Mouse (Mus musculus) ES-E14 (cell line): Measurements from ENCODE around the gene Zfp423.

Source experiments
- HCFC1 ChIP-seq: IDR thresholded peaks from 2 replicates; pipeline ENCODE4 v1.6.1; 2012; ENCODE audit warnings: low read length, inconsistent platforms, borderline replicate concordance; ENCODE audit not compliant: insufficient read depth
- ZC3H11A ChIP-seq: IDR thresholded peaks from 2 replicates; pipeline ENCODE4 v1.6.1; 2012; ENCODE audit warnings: low read depth, mild to moderate bottlenecking, inconsistent platforms, low read length, borderline replicate concordance
- ZNF384 ChIP-seq: IDR thresholded peaks from 2 replicates; pipeline ENCODE4 v1.6.1; 2012; ENCODE audit warnings: low read depth, low read length, inconsistent platforms

DNA sequence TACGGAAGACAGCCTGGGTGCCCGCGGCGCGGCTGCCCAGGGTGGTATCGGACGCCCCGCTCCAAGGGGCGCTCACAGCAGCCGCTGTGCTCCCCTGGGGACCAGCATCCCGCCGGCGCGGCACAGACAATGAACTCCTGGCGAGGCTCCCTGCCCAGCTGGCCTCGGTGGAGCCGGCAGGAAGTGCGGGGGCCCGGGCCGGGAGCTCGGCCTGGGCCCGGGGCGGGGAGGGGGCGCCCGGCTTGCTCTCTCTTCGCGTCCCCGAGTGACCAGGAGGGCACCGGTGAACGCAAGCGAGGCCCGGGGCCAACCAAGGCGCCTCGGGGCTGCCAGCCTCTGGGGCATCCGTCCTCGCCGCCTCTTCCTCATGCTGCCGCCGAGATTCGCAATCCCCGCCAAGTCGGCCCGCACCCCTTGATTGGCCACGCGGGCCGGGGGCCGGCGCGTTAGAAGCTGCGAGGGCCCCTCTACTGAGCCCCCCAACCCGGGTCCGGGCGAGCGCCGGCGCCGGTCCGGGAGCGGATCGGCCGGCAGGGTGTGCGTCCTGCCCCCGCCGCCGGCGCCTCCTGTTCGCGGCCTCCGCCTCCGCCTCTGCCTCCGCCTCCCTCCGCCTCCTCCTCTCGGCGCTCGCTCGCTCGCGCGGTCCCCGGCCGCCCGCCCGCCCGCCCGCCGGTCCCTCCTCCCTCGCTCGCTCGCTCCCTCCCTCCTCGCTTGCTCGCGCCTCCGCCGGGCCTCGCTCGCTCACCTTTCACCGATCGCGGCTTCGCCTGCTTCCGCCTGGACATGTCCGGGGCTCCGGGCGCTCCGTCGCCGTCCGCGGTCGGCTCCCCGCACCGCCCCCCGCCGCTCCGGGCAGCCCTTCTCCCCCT is 710 bp downstream of the Zfp423 start:
- no peak for TF ChIP-seq HCFC1
- no peak for TF ChIP-seq ZNF384
- TF ChIP-seq ZC3H11A: no peak
